Mouse (Mus musculus) megakaryocyte, embryonic 14.5 days (primary cell): ENCODE measurements around the gene Dock7.

Experiments used
- FLI1 ChIP-seq: IDR thresholded peaks from 2 replicates; pipeline ENCODE4 v1.6.1; 2012; ENCODE audit warnings: low read length, inconsistent platforms, mixed read lengths
- GATA1 ChIP-seq: IDR thresholded peaks from 3 replicates; pipeline ENCODE4 v1.6.1; 2012; ENCODE audit warnings: mixed read lengths, low read length, inconsistent platforms, borderline replicate concordance

- no peak for TF ChIP-seq GATA1
- TF ChIP-seq FLI1: no peak
Measured at GRCm38 (mm10) chr4:99044854-99045253, 75.9 kb downstream of the Dock7 start.
